Mouse (Mus musculus) brain, embryonic 14.5 days (tissue): Measurements from ENCODE around the gene Etd.

Source experiments
- CTCF ChIP-seq: fragments of 200-500 bp; IDR thresholded peaks from 2 replicates; pipeline ENCODE4 v1.5.1; 2012; ENCODE audit warnings: inconsistent platforms, mild to moderate bottlenecking, moderate library complexity, borderline replicate concordance; ENCODE audit not compliant: insufficient read depth, insufficient read length; ENCODE audit errors: extremely low read depth
- POLR2A ChIP-seq: fragments of 200-500 bp; IDR thresholded peaks from 2 replicates; pipeline ENCODE4 v1.6.1; 2012; ENCODE audit warnings: mild to moderate bottlenecking, inconsistent platforms, borderline replicate concordance; ENCODE audit not compliant: poor library complexity, insufficient read depth, insufficient read length, severe bottlenecking; ENCODE audit errors: extremely low read depth

- TF ChIP-seq POLR2A (no peak), CTCF (no peak)
Measured at GRCm38 (mm10) chrX:53386362-53386761, 48.4 kb upstream of the Etd start.
